In genomic region chr3:133366096-133366495, GRCm38 (mm10) we compare ENCODE assay signal across 30 mouse cellular contexts. TPM values are rescaled to one million over a fixed set of nuclear protein-coding genes. Genes with fewer than 3 reads are reported as not detected.
DNase-seq lines count a peak whose midpoint lies in the region; ATAC-seq and TF ChIP-seq lines count a peak whose summit lies in the region.
"Had no signal": no experiment of that assay in that cellular context is flagged by ENCODE, and none has a peak within 500 bp of the region (broad histone marks: within the 10 kb centered on the region; RNA-seq: fewer than 3 reads in every experiment).

No protein-coding gene starts in this region.

- ATAC-seq in neural tube, embryonic 11.5 days (ENCODE audit: insufficient read depth, low FRiP score, low TSS enrichment): peak; percentile 48; the same call in 1 of the 2 replicates
- ATAC-seq in megakaryocyte, adult 5-6 weeks (ENCODE audit: poor library complexity, severe bottlenecking): no peak
- ATAC-seq: activated CD4-positive, CD25-positive, alpha-beta regulatory T cell, adult 4 months; forebrain, embryonic 14.5 days; hindbrain, postnatal 0 days; inflammation-experienced regulatory T-cells, adult 6 months; intestine, embryonic 16.5 days had no signal

- in situ Hi-C loops in ES-E14 (cut with MboI; ENCODE audit: low sequenced_read_pairs in 2 of 2, unreplicated experiment in 2 of 2): no loop called here

- H3K9ac ChIP-seq in neural tube, embryonic 11.5 days (ENCODE audit: low read length): no peak overlapping the region
- H3K9ac ChIP-seq in ES-E14 (ENCODE audit: insufficient read depth, low read depth, low read length, poor library complexity, severe bottlenecking): no peak overlapping the region
- H3K9ac ChIP-seq: embryonic facial prominence, embryonic 12.5 days; embryonic facial prominence, embryonic 15.5 days; forebrain, postnatal 0 days; heart, embryonic 12.5 days; heart, embryonic 15.5 days; hindbrain, embryonic 14.5 days had no signal

- DNase-seq in neural tube, embryonic 11.5 days (ENCODE audit: low spot score): no peak
- no peak for DNase-seq in neural tube, embryonic 10.5 days (ENCODE audit: extremely low spot score, low spot score)
- DNase-seq in ES-E14 (ENCODE audit: low read depth, low spot score) (peak; percentile 24), ZHBTc4 (ENCODE audit: low read depth, low spot score) (peak; percentile 67)
- DNase-seq in embryo, embryonic 9.5 days (ENCODE audit: extremely low spot score): no peak
- DNase-seq: adrenal gland, postnatal 10 days; adrenal gland, postnatal 36 days; B cell, adult 2 months; cerebellum, adult 18-20 months; cerebellum, adult 9-10 months; cerebellum, postnatal 14 days; forebrain, postnatal 0 days; gastrocnemius, adult 2 months; gastrocnemius, postnatal 14 days; heart, adult 11 months; heart, postnatal 10 days; heart, postnatal 36 days had no signal

- H3K4me2 ChIP-seq in neural tube, embryonic 11.5 days (ENCODE audit: low read depth): no peak overlapping the region
- H3K4me2 ChIP-seq: embryonic facial prominence, embryonic 12.5 days; embryonic facial prominence, embryonic 15.5 days; heart, embryonic 12.5 days; heart, embryonic 15.5 days; hindbrain, embryonic 14.5 days had no signal

- H3K9me3 ChIP-seq in neural tube, embryonic 11.5 days (ENCODE audit: control insufficient read depth, low read length): no peaks in the 10 kb centered on the region
- no peaks in the 10 kb centered on the region for H3K9me3 ChIP-seq in ES-E14 (ENCODE audit: control insufficient read depth, insufficient read depth, low read depth, low read length)
- H3K9me3 ChIP-seq: embryonic facial prominence, embryonic 12.5 days; embryonic facial prominence, embryonic 15.5 days; heart, embryonic 12.5 days; heart, embryonic 15.5 days; hindbrain, embryonic 10.5 days had no signal

- H3K4me3 ChIP-seq in neural tube, embryonic 11.5 days (ENCODE audit: low read depth, low read length): no peak overlapping the region
- no peak overlapping the region for H3K4me3 ChIP-seq in ES-E14 (ENCODE audit: insufficient read depth in 1 of 2, low read depth in 1 of 2, low read length in 2 of 2, poor library complexity in 1 of 2, severe bottlenecking in 1 of 2)
- H3K4me3 ChIP-seq: embryonic facial prominence, embryonic 12.5 days; embryonic facial prominence, embryonic 15.5 days; gastrocnemius, adult 2 months; heart, embryonic 12.5 days; heart, embryonic 15.5 days; hindbrain, embryonic 10.5 days had no signal

- 87% methylated on average over 9 of the region's 9 CpGs for WGBS in neural tube, embryonic 11.5 days

- no peak overlapping the region for H3K27ac ChIP-seq in neural tube, embryonic 11.5 days (ENCODE audit: low read depth, low read length)
- 0 out of 2 replicates have a peak overlapping the region, but pooled peaks have one; percentile 7 for H3K27ac ChIP-seq in ES-E14 (ENCODE audit: insufficient read depth, low read depth, low read length, poor library complexity, severe bottlenecking)
- H3K27ac ChIP-seq: embryonic facial prominence, embryonic 12.5 days; embryonic facial prominence, embryonic 15.5 days; gastrocnemius, adult 2 months; heart, embryonic 15.5 days; hindbrain, embryonic 10.5 days; hindbrain, embryonic 14.5 days; hindbrain, postnatal 0 days had no signal

- no peaks in the 10 kb centered on the region for H3K27me3 ChIP-seq in neural tube, embryonic 11.5 days (ENCODE audit: control insufficient read depth, insufficient read depth, low read length)
- H3K27me3 ChIP-seq: CH12.LX; embryonic facial prominence, embryonic 12.5 days; embryonic facial prominence, embryonic 15.5 days; heart, embryonic 12.5 days; heart, embryonic 15.5 days had no signal

- H3K4me1 ChIP-seq in neural tube, embryonic 11.5 days (ENCODE audit: control insufficient read depth, insufficient read depth, low read length): no peaks in the 10 kb centered on the region
- peaks cover 3 to 4% of the 10 kb centered on the region in 2 experiments; a peak in 2 of 4 replicates for H3K4me1 ChIP-seq in ES-E14 (ENCODE audit: control insufficient read depth in 2 of 2, insufficient read depth in 2 of 2, low read length in 2 of 2, poor library complexity in 1 of 2)
- H3K4me1 ChIP-seq: embryonic facial prominence, embryonic 12.5 days; heart, embryonic 15.5 days; hindbrain, embryonic 10.5 days had no signal

- no peaks in the 10 kb centered on the region for H3K36me3 ChIP-seq in neural tube, embryonic 11.5 days (ENCODE audit: control insufficient read depth, insufficient read depth, low read length)
- no peaks in the 10 kb centered on the region; the same call in 1 of the 2 replicates for H3K36me3 ChIP-seq in ES-E14 (ENCODE audit: control insufficient read depth, insufficient read depth, low read length, poor library complexity, severe bottlenecking)

TF ChIP-seq in ES-E14, 5 proteins besides CTCF, POLR2A, EP300 and RAD21:
- peak; percentile 73 for TF ChIP-seq ZNF384 (IDR thresholded peaks at IDR 0.05; ENCODE audit: low read depth, low read length)
- TF ChIP-seq CHD2 (IDR thresholded peaks at IDR 0.05; ENCODE audit: low read depth, low read length): no peak

RNA-seq across cellular contexts. Expression of gene Ppa2, which starts 56.2 kb away (rescaled TPM):
- 87.2 and 87.9 TPM in 2 replicates for polyA plus RNA-seq in neural tube, embryonic 11.5 days (2014; fragmentation: Nextera tagmentation; extraction: Ambion mirVana)
- total RNA-seq in ES-E14 (2012; rRNA removed): 44.1 and 45.1 TPM in 2 replicates
- total RNA-seq in megakaryocyte, adult 5-6 weeks (2015): 41.6 and 47.2 TPM in 2 replicates
- 38.1 and 43.8 TPM in 2 replicates for total RNA-seq in megakaryocyte, adult 5-6 weeks (2017)

Comparison
In these comparisons a context has a peak if more than half of its experiments do, and no peak if none do; other contexts are left out.
1. DNase-seq: peak in ES-E14 (single experiment) and ZHBTc4 (single experiment); none in neural tube, embryonic 11.5 days (single experiment), neural tube, embryonic 10.5 days (single experiment) and embryo, embryonic 9.5 days (single experiment).